Mouse (Mus musculus) hindbrain, embryonic 14.5 days (tissue): ENCODE measurements around the gene Gpr3. TPM values are rescaled to one million over a fixed set of nuclear protein-coding genes. Genes with fewer than 3 reads are reported as not detected.

Experiments used
- ATAC-seq: fragments of 200-750 bp; cut with Nextera tagmentation; 2 replicates; pipeline ENCODE4 v1.8.0; 2017; ENCODE audit warnings: moderate number of reproducible peaks, mild to moderate bottlenecking, moderate TSS enrichment, moderate library complexity; ENCODE audit not compliant: low FRiP score
- DNase-seq: peaks from one replicate; pipeline ENCODE4 v3.0.0-alpha.2; 2015; ENCODE audit warnings: low spot score
- H3K27ac ChIP-seq: fragments of 300-500 bp; sonication (generic); 2 replicates; pipeline ENCODE4 v1.5.1; 2014; ENCODE audit warnings: mild to moderate bottlenecking, moderate library complexity
- H3K27me3 ChIP-seq: fragments of 300-500 bp; sonication (generic); 2 replicates; pipeline ENCODE4 v1.6.1; 2014; ENCODE audit warnings: mild to moderate bottlenecking, low read length, mixed read lengths; ENCODE audit not compliant: control insufficient read depth, insufficient read depth
- H3K36me3 ChIP-seq: fragments of 300-500 bp; sonication (generic); replicated peaks from 2 replicates; pipeline ENCODE4 v1.6.1; 2014; ENCODE audit not compliant: control insufficient read depth, insufficient read depth
- H3K4me1 ChIP-seq: fragments of 300-500 bp; sonication (generic); replicated peaks from 2 replicates; pipeline ENCODE4 v1.6.1; 2014; ENCODE audit warnings: antibody characterized with exemption, low read length, mixed read lengths; ENCODE audit not compliant: control insufficient read depth, insufficient read depth
- H3K4me2 ChIP-seq: fragments of 300-500 bp; sonication (generic); replicated peaks from 2 replicates; pipeline ENCODE4 v1.6.1; 2014; ENCODE audit warnings: mild to moderate bottlenecking, moderate library complexity
- H3K4me3 ChIP-seq: fragments of 300-500 bp; sonication (generic); replicated peaks from 2 replicates; pipeline ENCODE4 v1.5.1; 2014; ENCODE audit warnings: mild to moderate bottlenecking, low read length
- H3K9ac ChIP-seq: fragments of 300-500 bp; sonication (generic); 2 replicates; pipeline ENCODE4 v1.6.1; 2014
- H3K9me3 ChIP-seq: fragments of 300-500 bp; sonication (generic); 2 replicates; pipeline ENCODE4 v1.6.1; 2016; ENCODE audit warnings: low read length; ENCODE audit not compliant: control insufficient read depth
- WGBS: fragments of 180-500 bp; shearing (Covaris S2); extraction: QIAGEN DNeasy Blood & Tissue Kit; methylation state at CpG from one replicate; pipeline ENCODE4 v1.1.7; 2014; 5-methylcytosine and 5-hydroxymethylcytosine counted together
- microRNA-seq: library from miRNA; unstranded; fragments of <30 nt; microRNA quantifications from one replicate; pipeline ENCODE4, GENCODE M21; 2016
- polyA plus RNA-seq: library from polyadenylated mRNA; unstranded; fragments of >200 nt; fragmentation: Nextera tagmentation; extraction: Ambion mirVana; gene quantifications from 2 replicates; pipeline ENCODE4 v1.2.1, GENCODE M21; 2014

Gpr3 gene
- polyA plus RNA-seq, 1 experiment from 2014 or later, result 1.5 TPM

GRCm38 (mm10) chr4:133170056-133170524, 42.2 kb downstream of the Gpr3 start:
- H3K27ac ChIP-seq, result no peak overlapping the region
- H3K4me3 ChIP-seq, result no peak overlapping the region
- no peaks in the 10 kb centered on the region for H3K27me3 ChIP-seq
- H3K36me3 ChIP-seq, result no peaks in the 10 kb centered on the region
- WGBS, result 88% methylated on average over 3 of the region's 3 CpGs
- no peak overlapping the region for H3K9ac ChIP-seq
- DNase-seq (no peak), ATAC-seq (no peak)
- no peaks in the 10 kb centered on the region for H3K4me1 ChIP-seq
- H3K4me2 ChIP-seq, result no peak overlapping the region
- H3K9me3 ChIP-seq, result no peaks in the 10 kb centered on the region

GRCm38 (mm10) chr4:133169237-133170055, 42.9 kb downstream of the Gpr3 start:
- H3K4me3 ChIP-seq, result no peak overlapping the region
- DNase-seq, result no peak
- H3K9ac ChIP-seq, result no peak overlapping the region
- WGBS, result 90% methylated on average over 10 of the region's 10 CpGs
- ATAC-seq, result no peak
- no peaks in the 10 kb centered on the region for H3K27me3 ChIP-seq
- no peak overlapping the region for H3K4me2 ChIP-seq
- H3K36me3 ChIP-seq, result no peaks in the 10 kb centered on the region
- H3K9me3 ChIP-seq, result no peaks in the 10 kb centered on the region
- no peak overlapping the region for H3K27ac ChIP-seq
- no peaks in the 10 kb centered on the region for H3K4me1 ChIP-seq

DNA sequence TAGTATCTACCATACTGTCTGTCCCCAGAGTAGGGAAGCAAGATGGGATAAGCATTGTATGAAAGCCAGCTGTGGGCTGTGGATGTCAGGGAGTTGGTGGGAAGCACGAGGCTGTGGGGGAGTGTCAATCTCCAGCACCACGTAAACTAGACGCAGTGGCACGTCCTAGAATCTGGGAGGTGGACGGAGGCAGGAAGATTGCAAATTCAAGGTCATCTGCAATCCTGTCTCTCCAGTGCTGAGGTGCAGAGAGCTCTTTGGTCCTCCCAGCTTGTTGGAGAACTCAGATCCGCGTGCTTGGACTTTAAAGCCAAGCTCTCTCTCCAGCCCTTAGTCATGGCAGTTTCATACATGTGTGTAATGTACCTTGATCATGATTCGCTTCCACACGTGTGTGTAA, 45.6 kb downstream of the Gpr3 start:
- no peaks in the 10 kb centered on the region for H3K4me1 ChIP-seq
- 96% methylated on average over 9 of the region's 9 CpGs for WGBS
- no peak for ATAC-seq
- H3K9me3 ChIP-seq, result no peaks in the 10 kb centered on the region
- no peaks in the 10 kb centered on the region for H3K27me3 ChIP-seq
- no peak overlapping the region for H3K4me3 ChIP-seq
- DNase-seq, result no peak
- no peak overlapping the region for H3K4me2 ChIP-seq
- no peaks in the 10 kb centered on the region for H3K36me3 ChIP-seq
- no peak overlapping the region for H3K9ac ChIP-seq
- H3K27ac ChIP-seq, result no peak overlapping the region

GRCm38 (mm10) chr4:133162196-133162595, 50.1 kb downstream of the Gpr3 start:
- peaks cover 4% of the 10 kb centered on the region; the same call in 1 of the 2 replicates for H3K36me3 ChIP-seq
- 77% methylated on average over 6 of the region's 6 CpGs for WGBS

DNA sequence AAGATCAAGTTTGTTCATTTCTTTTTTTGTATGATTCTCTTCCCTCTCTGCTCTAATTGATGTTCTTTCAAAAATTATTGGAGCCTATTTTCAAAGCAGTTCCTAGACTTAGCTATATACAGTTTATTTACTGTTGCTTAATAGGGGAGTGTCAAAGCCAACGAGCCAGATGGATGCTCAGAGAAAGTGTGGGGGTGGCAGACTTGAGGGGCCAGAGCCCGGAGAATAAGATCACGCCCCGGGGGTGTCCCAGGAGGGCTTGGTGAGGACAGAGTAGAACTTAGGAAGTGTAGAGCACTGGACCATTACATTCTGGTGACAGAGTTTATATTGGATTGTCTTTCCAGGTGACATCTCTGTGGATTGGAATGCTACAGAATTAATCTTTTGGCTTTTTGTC, 51.5 kb downstream of the Gpr3 start:
- no peaks in the 10 kb centered on the region for H3K4me1 ChIP-seq
- no peak overlapping the region for H3K4me2 ChIP-seq
- H3K27ac ChIP-seq, result no peak overlapping the region
- peaks cover 4% of the 10 kb centered on the region; the same call in 1 of the 2 replicates for H3K36me3 ChIP-seq
- H3K4me3 ChIP-seq, result no peak overlapping the region
- H3K9me3 ChIP-seq, result no peaks in the 10 kb centered on the region
- WGBS, result 82% methylated on average over 4 of the region's 4 CpGs
- DNase-seq (no peak), ATAC-seq (no peak)
- no peaks in the 10 kb centered on the region for H3K27me3 ChIP-seq
- H3K9ac ChIP-seq, result no peak overlapping the region

More at GRCm38 (mm10) chr4:133162196-133162595, 50.1 kb downstream of the Gpr3 start:
- no peak overlapping the region for H3K27ac ChIP-seq
- H3K4me3 ChIP-seq, result no peak overlapping the region
- H3K9ac ChIP-seq, result no peak overlapping the region
- H3K27me3 ChIP-seq, result no peaks in the 10 kb centered on the region
- H3K9me3 ChIP-seq, result no peaks in the 10 kb centered on the region
- DNase-seq, result no peak
- no peak overlapping the region for H3K4me2 ChIP-seq
- ATAC-seq, result no peak
- no peaks in the 10 kb centered on the region for H3K4me1 ChIP-seq

GRCm38 (mm10) chr4:133160211-133160610, 52.1 kb downstream of the Gpr3 start:
- DNase-seq, result no peak
- no peak overlapping the region for H3K4me2 ChIP-seq
- no peak for ATAC-seq
- H3K4me1 ChIP-seq, result no peaks in the 10 kb centered on the region
- H3K36me3 ChIP-seq, result peaks cover 4% of the 10 kb centered on the region; the same call in 1 of the 2 replicates
- H3K27me3 ChIP-seq, result no peaks in the 10 kb centered on the region
- WGBS, result 83% methylated on average over 8 of the region's 8 CpGs
- no peak overlapping the region for H3K27ac ChIP-seq
- H3K9me3 ChIP-seq, result no peaks in the 10 kb centered on the region
- no peak overlapping the region for H3K4me3 ChIP-seq
- no peak overlapping the region for H3K9ac ChIP-seq

- Histone ChIP-seq H3K36me3 (peaks cover 4% of the 10 kb centered on the region; the same call in 1 of the 2 replicates), H3K4me1 (no peaks in the 10 kb centered on the region), H3K4me2 (no peak overlapping the region), H3K27me3 (no peaks in the 10 kb centered on the region), H3K27ac (no peak overlapping the region), H3K9me3 (no peaks in the 10 kb centered on the region), H3K4me3 (no peak overlapping the region), H3K9ac (no peak overlapping the region)
- WGBS, result 49% methylated on average over 4 of the region's 4 CpGs
- no peak for ATAC-seq
- no peak for DNase-seq
These were observed 52.7 kb downstream of the Gpr3 start for GRCm38 (mm10) chr4:133159646-133160045.

Small RNA genes within 50 kb of the gene (microRNA-seq; reads per million reads assigned to microRNA genes)
- 0.65 reads per million for gene Mir7017

Other genes with a start within 250 kb of the Gpr3 start
- gene Fgr, start 238.4 kb downstream of the Gpr3 start, polyA plus RNA-seq, result 0.14 and 0.17 TPM in 2 replicates
- 12.9 and 13.4 TPM in 2 replicates for gene Ahdc1, start 201.3 kb downstream of the Gpr3 start, polyA plus RNA-seq
- gene Wasf2, start 82.0 kb downstream of the Gpr3 start, polyA plus RNA-seq, result 21.0 and 23.9 TPM in 2 replicates
- 2.2 TPM in 2 replicates for gene Cd164l2, start 405 bp downstream of the Gpr3 start, polyA plus RNA-seq
- 1.7 and 3.0 TPM in 2 replicates for gene Map3k6, start 28.3 kb upstream of the Gpr3 start, polyA plus RNA-seq
- gene Sytl1, start 50.6 kb upstream of the Gpr3 start, polyA plus RNA-seq, result 0.26 and 0.43 TPM in 2 replicates
- gene Tmem222, start 65.3 kb upstream of the Gpr3 start, polyA plus RNA-seq, result 119 and 121 TPM in 2 replicates
- 25.6 and 27.0 TPM in 2 replicates for gene Wdtc1, start 140.9 kb upstream of the Gpr3 start, polyA plus RNA-seq
- 8.5 and 9.0 TPM in 2 replicates for gene Slc9a1, start 157.2 kb upstream of the Gpr3 start, polyA plus RNA-seq